Mouse (Mus musculus) brain, embryonic 14.5 days (tissue): ENCODE measurements around the gene Palm.

Experiments
- CTCF ChIP-seq: fragments of 200-500 bp; IDR thresholded peaks from 2 replicates; pipeline ENCODE4 v1.5.1; 2012; ENCODE audit warnings: inconsistent platforms, mild to moderate bottlenecking, moderate library complexity, borderline replicate concordance; ENCODE audit not compliant: insufficient read depth, insufficient read length; ENCODE audit errors: extremely low read depth
- POLR2A ChIP-seq: fragments of 200-500 bp; IDR thresholded peaks from 2 replicates; pipeline ENCODE4 v1.6.1; 2012; ENCODE audit warnings: mild to moderate bottlenecking, inconsistent platforms, borderline replicate concordance; ENCODE audit not compliant: poor library complexity, insufficient read depth, insufficient read length, severe bottlenecking; ENCODE audit errors: extremely low read depth

GRCm38 (mm10) chr10:79756660-79757059, 36.7 kb upstream of the Palm start:
- no peak for TF ChIP-seq CTCF
- TF ChIP-seq POLR2A: no peak
